Mouse (Mus musculus): Measurements from ENCODE around the gene Prickle1.

DNA sequence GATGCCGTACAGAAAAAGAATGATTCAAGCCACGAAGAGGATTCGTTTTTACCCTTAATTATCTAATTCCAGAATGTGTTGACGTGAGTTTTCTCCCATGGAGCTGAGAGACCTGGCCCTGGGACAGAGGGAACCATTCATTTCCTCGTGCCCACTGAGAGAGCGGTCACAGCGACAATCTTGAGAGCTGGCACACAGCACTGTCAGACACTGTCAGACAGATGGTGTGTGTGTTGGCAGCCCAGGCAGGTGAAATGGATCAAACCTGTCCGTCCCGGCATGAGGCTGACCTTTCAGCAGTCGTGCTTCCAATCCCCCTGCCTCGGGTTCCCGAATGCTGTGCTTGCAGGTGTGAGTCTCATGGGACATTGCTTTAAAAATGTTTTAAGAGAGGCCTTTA is 37.3 kb downstream of the Prickle1 start:
- no peak for TF ChIP-seq CTCF (IDR thresholded peaks at IDR 0.05; ENCODE audit: control insufficient read depth, insufficient read depth, insufficient read length)
- TF ChIP-seq MYOG (IDR thresholded peaks at IDR 0.05; ENCODE audit: control insufficient read depth, extremely low read depth, insufficient read length): no peak
